Mouse (Mus musculus) brain, embryonic 14.5 days (tissue): ENCODE results near the gene Fam228a.

Experiments used
- CTCF ChIP-seq: fragments of 200-500 bp; IDR thresholded peaks from 2 replicates; pipeline ENCODE4 v1.5.1; 2012; ENCODE audit warnings: inconsistent platforms, mild to moderate bottlenecking, moderate library complexity, borderline replicate concordance; ENCODE audit not compliant: insufficient read depth, insufficient read length; ENCODE audit errors: extremely low read depth
- POLR2A ChIP-seq: fragments of 200-500 bp; IDR thresholded peaks from 2 replicates; pipeline ENCODE4 v1.6.1; 2012; ENCODE audit warnings: mild to moderate bottlenecking, inconsistent platforms, borderline replicate concordance; ENCODE audit not compliant: poor library complexity, insufficient read depth, insufficient read length, severe bottlenecking; ENCODE audit errors: extremely low read depth

- TF ChIP-seq CTCF = no peak
- no peak for TF ChIP-seq POLR2A
Observed at GRCm38 (mm10) chr12:4784466-4784865, 46.2 kb upstream of the Fam228a start.
